Mouse (Mus musculus): ENCODE data around the gene Ang5.
"Not testable (repeated sequence)": the region's sequence is repeated elsewhere in the genome, so short reads cannot be mapped to it uniquely, and the experiment has no call there.

Gene Ang5

DNA sequence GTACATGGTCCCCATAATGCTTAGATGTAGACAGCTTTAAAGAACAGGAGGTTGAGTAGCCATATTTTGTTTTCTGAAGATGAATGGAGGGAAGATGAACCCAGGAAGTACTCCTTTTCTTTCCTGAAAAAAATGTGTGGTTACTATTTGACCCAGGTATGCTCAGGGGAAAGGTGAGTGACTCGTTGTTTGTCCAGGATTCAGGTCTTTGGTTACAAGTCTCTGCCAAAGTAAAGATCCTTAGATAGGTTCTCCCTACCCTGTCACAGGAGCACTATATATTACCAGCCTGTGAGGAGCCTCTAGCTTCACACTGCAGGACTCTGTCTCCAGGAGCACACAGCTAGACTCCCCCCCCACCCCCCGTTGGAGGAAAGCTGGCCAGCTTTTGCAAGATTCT, at the start of gene Ang5:
Gene Ang5, plus strand, starts transcription at position 301 of the 400 bp plus-strand sequence.
- not testable (repeated sequence) for DNase-seq (ENCODE audit: low read depth, low spot score)

DNA sequence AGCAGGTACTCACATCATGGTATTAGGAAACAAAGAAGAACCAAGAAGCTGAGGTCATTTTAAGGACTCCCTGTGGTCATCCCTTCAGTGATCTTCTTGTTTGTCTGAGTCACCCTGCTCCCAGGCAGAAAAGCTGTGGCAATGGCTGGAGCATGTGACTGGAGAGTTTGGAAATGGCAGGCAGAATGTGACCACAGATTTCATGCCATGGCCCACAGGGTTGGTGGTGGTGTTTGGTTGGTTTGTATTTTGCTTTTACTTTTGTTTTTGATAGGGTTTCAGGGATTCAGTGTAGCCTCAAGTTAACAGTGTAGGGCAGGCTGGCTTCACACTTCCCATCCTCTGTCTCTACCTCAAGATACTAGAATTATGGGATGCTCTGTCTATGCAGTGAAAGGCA, 38.7 kb upstream of the Ang5 start:
- DNase-seq (ENCODE audit: low read depth, low spot score): not testable (repeated sequence)

DNA sequence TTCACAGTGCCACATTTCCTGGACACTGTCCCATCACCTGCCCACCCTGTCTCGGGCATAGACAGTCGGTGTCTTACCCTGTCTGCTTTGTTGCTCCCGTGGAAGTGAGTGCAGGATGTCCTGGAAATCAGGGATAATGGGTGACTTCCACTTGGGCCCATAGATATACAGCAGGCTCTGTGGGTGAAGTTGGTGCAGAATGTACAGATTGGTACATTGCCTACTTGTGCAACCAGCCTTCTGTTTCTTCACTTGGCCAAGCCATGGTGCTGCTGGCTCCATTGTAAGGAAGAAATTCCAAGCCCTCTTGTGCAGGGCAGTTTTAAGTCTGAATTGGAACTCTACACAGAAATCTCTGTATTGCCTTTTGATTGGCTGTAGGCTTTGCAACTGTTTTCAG, 33.4 kb upstream of the Ang5 start, which contains the start of gene Ear10:
Gene Ear10, minus strand, starts transcription at position 101 of the 400 bp plus-strand sequence.
- not testable (repeated sequence) for DNase-seq (ENCODE audit: low read depth, low spot score)

DNA sequence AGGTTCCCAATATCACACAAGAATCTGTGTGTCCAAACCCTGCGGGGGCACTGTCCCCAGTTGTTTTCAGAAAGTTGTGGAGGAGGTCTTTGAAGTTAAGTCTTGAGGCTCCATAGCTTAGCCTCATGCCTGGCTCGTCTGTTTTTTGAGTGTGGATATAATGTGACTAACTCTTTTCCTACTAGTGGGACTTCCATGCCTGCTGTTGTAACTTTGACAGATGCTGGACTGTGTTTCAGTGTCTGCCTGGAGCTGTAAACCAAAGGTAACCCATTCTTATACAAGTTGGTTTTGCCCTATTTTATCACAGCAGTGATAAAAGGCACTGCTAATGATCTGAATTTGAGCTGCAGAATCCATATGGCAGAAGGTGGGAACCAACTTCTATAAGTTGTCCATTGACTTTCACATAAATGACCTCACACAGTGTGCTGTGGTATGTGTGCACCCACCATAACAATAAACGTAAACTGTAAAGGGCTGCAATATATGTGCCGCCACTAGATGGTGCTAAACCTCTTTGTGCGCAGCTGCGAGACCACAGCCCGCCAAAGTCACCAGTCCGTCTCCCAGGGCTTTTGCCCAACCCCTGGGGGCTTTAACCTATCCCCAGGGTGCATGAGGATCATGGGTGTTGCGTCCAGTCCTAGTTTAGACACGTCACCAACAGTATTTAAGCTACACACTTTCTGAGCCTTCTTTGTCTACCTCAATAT, 32.0 kb upstream of the Ang5 start, which contains the start of gene Gm8113:
Gene Gm8113, plus strand, starts transcription at position 703 of the 716 bp plus-strand sequence.
- peak; percentile 67 for DNase-seq (ENCODE audit: low read depth, low spot score)

DNA sequence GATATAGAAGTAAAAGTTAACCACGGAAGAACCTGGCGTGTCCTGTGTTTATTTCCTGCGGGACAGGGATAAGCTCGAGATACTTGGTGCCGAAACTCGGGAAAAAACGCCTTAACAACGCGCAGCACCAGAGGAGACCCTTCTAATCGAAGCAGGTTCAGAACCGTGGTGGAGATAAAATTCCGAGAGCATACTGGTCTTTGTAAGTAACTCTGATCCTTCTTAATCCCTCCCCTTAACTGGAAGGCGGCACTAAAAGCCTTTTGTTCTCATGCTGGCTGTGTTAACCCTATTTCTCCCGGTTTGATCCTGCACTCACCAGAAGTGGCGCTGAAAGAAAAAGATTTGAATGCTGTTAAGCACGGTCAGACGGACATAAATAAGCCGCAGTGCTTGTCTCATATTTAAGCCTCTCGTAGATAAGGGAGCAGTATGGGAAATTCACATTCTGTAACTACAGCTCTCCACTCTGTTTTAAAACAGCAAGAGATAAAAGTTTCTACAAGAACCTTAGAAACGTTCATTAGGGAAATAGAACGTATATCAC, 31.4 kb upstream of the Ang5 start:
- DNase-seq (ENCODE audit: low read depth, low spot score): peak; percentile 19

DNA sequence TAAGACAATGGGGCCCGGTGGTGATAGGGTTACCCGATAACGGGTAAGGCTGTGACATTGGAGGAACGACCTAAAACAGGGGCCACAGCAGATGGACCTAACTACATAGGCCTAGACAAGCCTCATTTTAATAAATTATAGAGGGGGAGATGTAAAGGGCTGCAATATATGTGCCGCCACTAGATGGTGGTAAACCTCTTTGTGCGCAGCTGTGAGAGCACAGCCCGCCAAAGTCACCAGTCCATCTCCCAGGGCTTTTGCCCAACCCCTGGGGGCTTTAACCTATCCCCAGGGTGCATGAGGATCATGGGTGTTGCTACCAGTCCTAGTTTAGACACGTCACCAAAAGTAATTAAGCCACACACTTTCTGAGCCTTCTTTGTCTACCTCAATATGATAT, 23.9 kb upstream of the Ang5 start:
- peak; percentile 38 for DNase-seq (ENCODE audit: low read depth, low spot score)

DNA sequence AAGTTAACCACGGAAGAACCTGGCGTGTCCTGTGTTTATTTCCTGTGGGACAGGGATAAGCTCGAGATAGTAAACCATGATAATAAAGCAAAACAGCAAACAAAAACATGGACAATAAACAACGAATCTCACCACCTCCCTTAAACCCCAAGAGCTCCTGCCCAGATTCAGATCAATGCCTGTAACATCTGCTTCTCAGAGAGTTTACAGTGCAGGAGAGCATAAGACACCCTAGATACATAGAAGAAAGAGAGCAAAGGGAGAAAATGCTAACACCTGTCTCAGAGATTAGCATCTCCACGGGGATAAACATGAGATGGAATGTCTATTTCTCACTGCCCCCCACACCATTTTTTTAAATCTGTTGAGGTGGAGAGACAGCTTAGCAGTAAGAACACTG, 23.5 kb upstream of the Ang5 start:
- DNase-seq (ENCODE audit: low read depth, low spot score): not testable (repeated sequence)

DNA sequence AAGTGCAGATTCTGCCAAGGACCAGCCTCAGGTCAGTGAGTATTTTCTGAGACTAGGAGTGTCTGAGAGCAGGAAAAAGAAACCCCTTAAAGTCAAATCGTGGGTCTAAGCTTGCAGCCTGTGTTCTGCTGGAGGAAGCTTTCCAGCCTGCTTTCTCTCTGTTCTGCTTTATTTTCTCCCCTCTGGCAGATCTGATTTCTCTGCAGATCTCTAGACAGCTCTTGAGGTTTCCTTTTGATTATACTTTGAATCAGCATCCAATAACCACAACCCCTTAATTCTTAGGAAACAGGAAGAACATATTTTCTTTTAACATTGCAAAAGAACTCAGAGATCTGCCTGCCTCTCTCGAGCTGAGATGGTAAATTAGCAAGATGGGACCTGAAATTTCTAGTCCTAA, 3.5 kb upstream of the Ang5 start:
- DNase-seq (ENCODE audit: low read depth, low spot score): not testable (repeated sequence)

DNA sequence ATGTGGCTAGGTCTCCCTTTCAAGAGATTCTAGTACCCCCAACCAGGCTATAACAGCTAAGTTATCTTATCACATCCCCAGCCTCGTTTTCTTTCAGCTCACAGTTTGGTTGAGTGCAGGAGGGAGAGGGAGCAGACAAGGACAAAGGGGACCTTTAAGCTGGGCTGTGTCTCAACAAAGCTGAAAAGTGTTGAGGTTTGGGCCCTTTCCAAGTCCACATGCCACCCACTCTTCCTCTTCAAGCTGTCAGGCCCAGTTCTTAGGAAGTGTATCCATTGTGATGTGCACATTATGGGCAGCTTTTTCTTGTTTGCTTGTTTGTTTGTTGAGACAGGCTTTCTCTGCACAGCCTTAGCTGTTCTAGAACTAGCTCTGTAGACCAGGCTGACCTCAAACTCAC, 1.8 kb upstream of the Ang5 start:
- DNase-seq (ENCODE audit: low read depth, low spot score): not testable (repeated sequence)

DNA sequence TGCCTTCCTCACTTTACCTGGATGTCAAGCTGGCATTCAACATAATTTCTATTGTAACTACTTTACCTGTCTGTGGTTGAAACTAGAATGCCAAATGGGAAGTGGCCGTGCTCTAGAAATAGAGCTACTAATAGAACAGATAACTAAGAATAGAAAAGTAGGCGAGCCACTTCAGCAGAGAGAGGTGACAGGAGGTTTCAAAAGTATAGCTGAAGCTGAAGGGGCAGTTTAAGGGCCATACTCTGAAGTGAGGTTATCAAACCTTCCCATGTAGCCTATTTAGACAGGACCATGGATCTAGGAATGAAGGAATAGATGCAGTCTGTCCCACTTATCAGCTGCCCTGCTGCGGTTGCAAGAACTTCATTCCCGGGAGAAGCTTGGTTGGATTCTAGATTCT, 26.6 kb downstream of the Ang5 start:
- no peak for DNase-seq (ENCODE audit: low read depth, low spot score)

DNA sequence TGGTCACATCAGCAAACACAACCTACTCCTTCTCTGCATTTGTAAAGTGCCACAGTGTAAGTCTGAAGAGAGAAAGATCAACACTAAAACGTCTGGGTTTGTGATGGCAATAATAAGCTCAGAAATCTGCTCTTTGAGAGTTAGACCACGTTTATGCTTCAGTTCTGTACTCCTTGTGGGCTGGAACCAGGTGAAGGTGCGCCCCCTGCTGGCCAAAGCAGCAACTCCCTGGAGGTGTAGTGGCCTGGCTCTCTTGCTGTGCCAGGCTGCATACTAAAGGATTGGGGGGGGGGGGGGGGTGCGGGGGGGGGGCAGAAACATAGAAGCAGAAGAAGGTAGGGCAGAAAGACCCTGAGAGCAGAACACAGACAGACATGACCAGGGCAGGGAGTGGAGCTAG, 27.0 kb downstream of the Ang5 start:
- peak; percentile 56 for DNase-seq (ENCODE audit: low read depth, low spot score)

DNA sequence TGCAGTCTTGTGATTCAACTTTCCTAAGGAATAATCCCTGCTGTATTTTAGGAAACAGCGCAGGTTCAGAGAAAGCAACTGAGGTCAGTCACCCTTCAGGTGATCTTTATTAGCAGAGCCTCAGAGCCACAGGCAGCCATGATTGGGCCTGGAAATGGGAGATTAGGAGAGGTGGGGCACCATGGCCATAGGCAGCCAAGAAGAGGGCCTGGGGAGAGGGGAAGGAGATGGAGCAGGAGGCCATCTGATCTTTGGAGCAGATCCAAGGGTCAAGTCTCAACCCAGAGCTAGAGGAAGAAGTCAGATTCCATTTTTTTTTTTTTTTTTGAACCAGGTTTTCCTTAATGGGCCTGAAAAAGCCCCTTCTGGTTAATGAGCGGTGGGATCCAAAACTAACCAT, 29.3 kb downstream of the Ang5 start:
- no peak for DNase-seq (ENCODE audit: low read depth, low spot score)

DNA sequence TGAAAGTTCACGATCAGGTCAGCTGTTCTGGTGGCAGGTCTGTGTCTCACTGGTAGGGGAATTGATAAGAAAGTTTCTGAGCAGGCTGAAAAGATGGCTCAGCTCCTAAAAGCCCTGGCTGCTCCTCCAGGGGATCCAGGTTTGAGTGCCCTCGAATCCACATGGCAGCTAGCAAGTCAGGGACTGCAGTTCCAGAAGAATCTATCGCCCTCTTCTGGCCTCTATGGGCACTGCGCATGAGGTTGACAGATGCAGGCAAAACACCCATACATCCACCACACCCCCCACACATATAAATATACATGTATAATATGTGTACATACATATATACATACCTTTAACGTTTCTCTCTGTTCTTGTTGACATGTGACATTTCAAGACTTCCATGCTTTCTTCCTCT, 30.5 kb downstream of the Ang5 start:
- peak; percentile 19 for DNase-seq (ENCODE audit: low read depth, low spot score)

DNA sequence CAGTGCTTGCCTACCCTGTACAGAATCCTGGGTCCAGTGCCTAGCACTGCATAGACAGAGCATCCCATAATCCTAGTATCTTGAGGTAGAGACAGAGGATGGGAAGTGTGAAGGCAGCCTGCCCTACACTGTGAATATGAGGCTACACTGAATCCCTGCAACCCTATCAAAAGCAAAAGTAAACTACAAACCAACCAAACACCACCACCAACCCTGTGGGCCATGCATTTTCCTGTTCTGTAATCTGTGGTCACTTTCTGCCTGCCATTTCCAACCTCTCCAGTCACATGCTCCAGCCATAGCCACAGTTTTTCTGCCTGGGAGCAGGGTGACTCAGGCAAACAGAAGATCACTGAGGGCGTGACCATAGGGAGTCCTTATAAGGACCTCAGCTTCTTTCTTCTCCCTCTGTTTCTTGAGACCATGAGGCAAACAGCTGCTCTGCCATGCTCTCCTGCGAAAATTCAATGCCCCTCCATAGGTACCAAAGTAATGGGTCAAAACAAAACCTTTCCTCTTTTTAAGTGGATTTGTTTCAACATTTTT, 41.7 kb downstream of the Ang5 start:
- not testable (repeated sequence) for DNase-seq (ENCODE audit: low read depth, low spot score)

DNA sequence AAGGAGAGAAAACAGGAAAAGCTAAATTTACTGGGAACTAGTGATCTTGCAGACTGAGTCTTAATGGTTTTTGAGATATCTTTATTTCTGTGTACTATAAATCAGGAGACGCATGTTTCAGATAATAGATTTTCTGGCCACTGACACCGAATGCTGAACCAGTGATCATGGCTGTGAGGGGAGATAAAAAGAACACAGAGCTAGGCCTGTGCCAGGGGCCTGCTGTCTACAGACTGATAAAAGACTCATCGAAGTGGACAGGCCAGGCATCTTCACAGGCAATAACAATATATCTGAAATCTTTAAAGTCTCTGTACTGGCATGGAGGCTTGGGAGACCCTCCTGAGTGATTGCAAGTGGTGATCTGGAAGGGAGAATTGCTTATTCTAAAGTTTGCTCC, 44.7 kb downstream of the Ang5 start:
- DNase-seq (ENCODE audit: low read depth, low spot score): no peak

DNA sequence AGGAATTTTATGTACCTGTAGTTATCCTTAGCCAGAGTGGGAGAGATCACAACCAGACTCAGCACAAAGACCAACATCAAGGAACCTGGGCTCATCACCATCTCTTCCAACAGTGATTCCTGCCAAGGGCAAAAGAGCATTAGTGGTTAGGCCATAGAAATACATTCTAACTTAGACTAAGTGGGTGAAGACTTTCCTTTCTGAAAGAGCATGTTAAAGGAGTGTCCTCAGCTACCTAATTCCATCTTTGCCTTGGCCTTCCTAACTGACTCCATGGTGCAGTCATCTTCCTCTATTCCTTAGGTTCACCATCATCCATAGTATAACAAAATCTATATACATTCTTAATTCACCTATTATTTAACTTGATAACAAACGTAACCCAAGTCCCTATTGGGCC, 45.3 kb downstream of the Ang5 start, which contains the start of gene Ang6:
Gene Ang6, minus strand, starts transcription at position 101 of the 400 bp plus-strand sequence.
- no peak for DNase-seq (ENCODE audit: low read depth, low spot score)

DNA sequence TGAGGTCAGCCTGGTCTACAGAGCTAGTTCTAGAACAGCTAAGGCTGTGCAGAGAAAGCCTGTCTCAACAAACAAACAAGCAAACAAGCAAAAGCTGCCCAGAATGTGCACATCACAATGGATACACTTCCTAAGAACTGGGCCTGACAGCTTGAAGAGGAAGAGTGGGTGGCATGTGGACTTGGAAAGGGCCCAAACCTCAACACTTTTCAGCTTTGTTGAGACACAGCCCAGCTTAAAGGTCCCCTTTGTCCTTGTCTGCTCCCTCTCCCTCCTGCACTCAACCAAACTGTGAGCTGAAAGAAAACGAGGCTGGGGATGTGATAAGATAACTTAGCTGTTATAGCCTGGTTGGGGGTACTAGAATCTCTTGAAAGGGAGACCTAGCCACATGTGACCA, 51.2 kb downstream of the Ang5 start:
- DNase-seq (ENCODE audit: low read depth, low spot score): not testable (repeated sequence)

DNA sequence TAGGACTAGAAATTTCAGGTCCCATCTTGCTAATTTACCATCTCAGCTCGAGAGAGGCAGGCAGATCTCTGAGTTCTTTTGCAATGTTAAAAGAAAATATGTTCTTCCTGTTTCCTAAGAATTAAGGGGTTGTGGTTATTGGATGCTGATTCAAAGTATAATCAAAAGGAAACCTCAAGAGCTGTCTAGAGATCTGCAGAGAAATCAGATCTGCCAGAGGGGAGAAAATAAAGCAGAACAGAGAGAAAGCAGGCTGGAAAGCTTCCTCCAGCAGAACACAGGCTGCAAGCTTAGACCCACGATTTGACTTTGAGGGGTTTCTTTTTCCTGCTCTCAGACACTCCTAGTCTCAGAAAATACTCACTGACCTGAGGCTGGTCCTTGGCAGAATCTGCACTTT, 52.8 kb downstream of the Ang5 start:
- DNase-seq (ENCODE audit: low read depth, low spot score): not testable (repeated sequence)
